Mouse (Mus musculus): ENCODE results near the gene Hdac11.

GRCm38 (mm10) chr6:91160976-91161375, 4.5 kb downstream of the Hdac11 start:
- no peak for TF ChIP-seq CTCF (IDR thresholded peaks at IDR 0.05; ENCODE audit: insufficient read depth, low read length)
- TF ChIP-seq POLR2A (IDR thresholded peaks at IDR 0.05; ENCODE audit: borderline replicate concordance, extremely low read depth, low read depth, low read length) = no peak
